Comparison of ENCODE assay signal across 16 mouse cellular contexts in genomic region chr10:22745922-22746321, GRCm38 (mm10). TPM values are rescaled to one million over a fixed set of nuclear protein-coding genes. Genes with fewer than 3 reads are reported as not detected.
DNase-seq lines count a peak whose midpoint lies in the region; ATAC-seq and TF ChIP-seq lines count a peak whose summit lies in the region.
"Had no signal": no experiment of that assay in that cellular context is flagged by ENCODE, and none has a peak within 500 bp of the region (broad histone marks: within the 10 kb centered on the region; RNA-seq: fewer than 3 reads in every experiment).

No protein-coding gene starts in this region.

- ATAC-seq in heart, postnatal 0 days (ENCODE audit: insufficient read depth, low read depth) = no peak
- peak; percentile 30 for ATAC-seq in neural tube, embryonic 13.5 days (ENCODE audit: low read depth)
- no peak; the same call in 1 of the 2 replicates for ATAC-seq in hindbrain, embryonic 16.5 days

- no peaks in the 10 kb centered on the region for H3K36me3 ChIP-seq in heart, postnatal 0 days (replicated peaks; ENCODE audit: control insufficient read depth, insufficient read depth, low read length)
- H3K36me3 ChIP-seq in neural tube, embryonic 13.5 days = no peaks in the 10 kb centered on the region
- no peaks in the 10 kb centered on the region for H3K36me3 ChIP-seq in hindbrain, embryonic 16.5 days (ENCODE audit: control insufficient read depth, insufficient read depth, low read length)
- H3K36me3 ChIP-seq: limb, embryonic 12.5 days; liver, embryonic 13.5 days; lung, embryonic 15.5 days had no signal

- intact Hi-C loops in heart, postnatal 10 days (cut with DNase I) = no loop called here

- TF ChIP-seq CTCF in heart, postnatal 0 days (IDR thresholded peaks at IDR 0.05; ENCODE audit: low read depth) = no peak

- no peak overlapping the region for H3K4me3 ChIP-seq in heart, postnatal 0 days (ENCODE audit: low read depth, low read length)
- no peak overlapping the region for H3K4me3 ChIP-seq in neural tube, embryonic 13.5 days
- no peak overlapping the region for H3K4me3 ChIP-seq in hindbrain, embryonic 16.5 days (ENCODE audit: low read length)
- H3K4me3 ChIP-seq: left cerebral cortex, adult 2 months; limb, embryonic 12.5 days; liver, embryonic 13.5 days; lung, embryonic 15.5 days had no signal

- no peak overlapping the region for H3K4me2 ChIP-seq in heart, postnatal 0 days (ENCODE audit: low read depth, low read length)
- no peak overlapping the region for H3K4me2 ChIP-seq in neural tube, embryonic 13.5 days
- no peak overlapping the region for H3K4me2 ChIP-seq in hindbrain, embryonic 16.5 days (ENCODE audit: low read length)
- H3K4me2 ChIP-seq: heart, embryonic 11.5 days; limb, embryonic 12.5 days; liver, embryonic 13.5 days; lung, embryonic 15.5 days had no signal

- H3K4me1 ChIP-seq in heart, postnatal 0 days (ENCODE audit: control insufficient read depth, insufficient read depth) = 0 out of 2 replicates have a peak, but pooled peaks cover 7% of the 10 kb centered on the region
- peaks cover 15% of the 10 kb centered on the region for H3K4me1 ChIP-seq in neural tube, embryonic 13.5 days (replicated peaks)
- H3K4me1 ChIP-seq in hindbrain, embryonic 16.5 days (ENCODE audit: control insufficient read depth, insufficient read depth, low read depth, low read length) = peaks cover 8% of the 10 kb centered on the region
- H3K4me1 ChIP-seq: limb, embryonic 12.5 days; liver, embryonic 13.5 days; lung, embryonic 15.5 days had no signal

- DNase-seq in heart, postnatal 0 days (ENCODE audit: low spot score) = no peak
- DNase-seq in heart, postnatal 10 days = no peak
- DNase-seq in neural tube, embryonic 10.5 days (ENCODE audit: extremely low spot score, low spot score) = no peak
- no peak for DNase-seq in adrenal gland, adult 2 months
- DNase-seq in gastrocnemius, adult 8-10 months (ENCODE audit: low spot score in 2 of 2) = no peak
- DNase-seq: gastrocnemius, postnatal 14 days; heart, postnatal 4 days; kidney, adult 18-20 months; kidney, postnatal 10 days; liver, embryonic 13.5 days had no signal

- 41% methylated on average over 7 of the region's 7 CpGs for WGBS in heart, postnatal 0 days
- 65% methylated on average over 7 of the region's 7 CpGs for WGBS in neural tube, embryonic 13.5 days
- 43% methylated on average over 7 of the region's 7 CpGs for WGBS in hindbrain, embryonic 16.5 days

- H3K9me3 ChIP-seq in heart, postnatal 0 days (replicated peaks; ENCODE audit: control insufficient read depth, low read length) = no peaks in the 10 kb centered on the region
- H3K9me3 ChIP-seq in neural tube, embryonic 13.5 days = no peaks in the 10 kb centered on the region
- H3K9me3 ChIP-seq in hindbrain, embryonic 16.5 days (ENCODE audit: control insufficient read depth, low read length) = no peaks in the 10 kb centered on the region
- H3K9me3 ChIP-seq: limb, embryonic 12.5 days; liver, embryonic 13.5 days; lung, embryonic 15.5 days had no signal

- H3K9ac ChIP-seq in heart, postnatal 0 days (replicated peaks; ENCODE audit: low read depth, low read length) = no peak overlapping the region
- H3K9ac ChIP-seq in neural tube, embryonic 13.5 days = no peak overlapping the region
- no peak overlapping the region for H3K9ac ChIP-seq in hindbrain, embryonic 16.5 days (ENCODE audit: low read depth, low read length)
- H3K9ac ChIP-seq: limb, embryonic 12.5 days; liver, embryonic 13.5 days; lung, embryonic 15.5 days had no signal

- 0 out of 2 replicates have a peak overlapping the region, but pooled peaks have one; percentile 68 for H3K27ac ChIP-seq in heart, postnatal 0 days (ENCODE audit: low read depth)
- H3K27ac ChIP-seq in neural tube, embryonic 13.5 days (replicated peaks) = peak overlapping the region; percentile 47
- H3K27ac ChIP-seq in hindbrain, embryonic 16.5 days (ENCODE audit: low read depth, low read length) = peak overlapping the region; percentile 74; the same call in 1 of the 2 replicates
- H3K27ac ChIP-seq: left cerebral cortex, adult 2 months; limb, embryonic 12.5 days; liver, embryonic 13.5 days; lung, embryonic 15.5 days had no signal

- TF ChIP-seq EP300 in heart, postnatal 0 days (IDR thresholded peaks at IDR 0.05; ENCODE audit: low read depth) = no peak

- H3K27me3 ChIP-seq in heart, postnatal 0 days (ENCODE audit: control insufficient read depth, insufficient read depth, low read length) = no peaks in the 10 kb centered on the region
- H3K27me3 ChIP-seq in neural tube, embryonic 13.5 days = no peaks in the 10 kb centered on the region
- H3K27me3 ChIP-seq in hindbrain, embryonic 16.5 days (replicated peaks; ENCODE audit: control insufficient read depth, insufficient read depth, low read length) = no peaks in the 10 kb centered on the region
- H3K27me3 ChIP-seq: limb, embryonic 12.5 days; liver, embryonic 13.5 days; lung, embryonic 15.5 days had no signal

RNA-seq across cellular contexts. Expression of gene Tbpl1, which starts 14.2 kb away (rescaled TPM):
- total RNA-seq in heart, postnatal 0 days (2014; rRNA removed; ENCODE audit: low replicate concordance) = 8.2 and 22.4 TPM in 2 replicates
- polyA plus RNA-seq in heart, postnatal 0 days (2015; fragmentation: Nextera tagmentation; extraction: Ambion mirVana) = 31.2 and 37.0 TPM in 2 replicates
- total RNA-seq in heart, postnatal 10 days (2021) = 10 to 100 TPM; 24.5 to 29.3 TPM
- 101 and 109 TPM in 2 replicates for polyA plus RNA-seq in neural tube, embryonic 13.5 days (2015; fragmentation: Nextera tagmentation; extraction: Ambion mirVana)
- 71.3 and 83.9 TPM in 2 replicates for polyA plus RNA-seq in hindbrain, embryonic 16.5 days (2015; fragmentation: Nextera tagmentation; extraction: Ambion mirVana)
- total RNA-seq in adrenal gland, adult 2 months (2021) = 10 to 100 TPM; 24.9 to 37.9 TPM
- polyA plus RNA-seq in adrenal gland, adult 2 months (2012; rRNA removed) = 34.3 and 36.3 TPM in 2 replicates
- 10 to 100 TPM; 13.2 to 18.6 (median 16.8) TPM for total RNA-seq in gastrocnemius, adult 8-10 months (2022)
